Mouse (Mus musculus): ENCODE results near the gene Kctd4. TPM values are rescaled to one million over a fixed set of nuclear protein-coding genes. Genes with fewer than 3 reads are reported as not detected.

Gene Kctd4
- polyA plus RNA-seq, 1 experiment from 2014 or later = 1.2 TPM

GRCm38 (mm10) chr14:75962250-75962649 is 7.4 kb downstream of the Kctd4 start:
- no peak for ATAC-seq (ENCODE audit: low FRiP score)
- 65% methylated on average over 9 of the region's 9 CpGs for whole genome bisulfite sequencing
- Histone ChIP-seq H3K9me3 (replicated peaks) (no peaks in the 10 kb centered on the region), H3K36me3 (no peaks in the 10 kb centered on the region), H3K4me3 (no peak overlapping the region), H3K27ac (no peak overlapping the region), H3K4me1 (peaks cover 5% of the 10 kb centered on the region; the same call in 1 of the 2 replicates), H3K27me3 (no peaks in the 10 kb centered on the region), H3K4me2 (replicated peaks) (no peak overlapping the region), H3K9ac (no peak overlapping the region)

DNA sequence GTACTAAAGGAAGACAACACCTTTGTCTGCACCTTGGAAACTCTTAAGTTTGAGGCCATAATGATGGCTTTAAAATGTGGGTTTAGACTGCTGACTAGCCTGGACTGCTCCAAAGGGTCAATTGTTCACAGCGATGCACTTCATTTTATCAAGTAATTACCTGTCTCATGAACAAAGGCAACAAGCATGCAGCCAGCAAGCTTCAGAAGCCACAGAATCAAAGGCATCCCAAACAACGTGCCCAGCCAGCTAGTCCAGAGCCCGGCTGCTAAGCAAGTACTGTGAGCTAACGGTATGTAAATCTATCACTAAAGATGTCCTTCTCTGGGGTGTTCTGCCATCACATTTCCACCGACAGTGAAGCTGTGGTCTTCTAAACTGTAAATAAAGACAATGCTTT is 8.4 kb downstream of the Kctd4 start:
- Histone ChIP-seq H3K4me2 (replicated peaks) (peak overlapping the region; percentile 13; the same call in 1 of the 2 replicates), H3K9ac (no peak overlapping the region)
- WGBS = 48% methylated on average over 5 of the region's 5 CpGs

DNA sequence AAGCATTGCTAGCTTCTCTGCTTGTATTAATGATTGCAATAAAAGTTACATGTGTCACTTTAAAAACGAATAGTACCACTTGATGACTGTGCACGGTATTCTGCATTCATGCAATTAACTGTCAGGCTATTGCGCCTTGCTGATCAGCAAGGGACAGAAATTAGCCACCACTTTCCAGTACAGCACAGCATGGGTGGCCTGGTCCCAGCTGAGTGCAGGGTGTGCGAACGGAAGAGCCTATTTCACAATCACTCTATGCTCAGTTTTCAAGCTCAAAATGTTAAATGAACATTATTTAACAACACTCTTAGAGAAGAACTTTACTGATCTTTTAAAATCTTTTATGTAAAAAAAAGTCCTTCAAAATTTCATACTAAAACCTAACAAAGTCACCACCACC is 9.2 kb downstream of the Kctd4 start:
- Histone ChIP-seq H3K4me1 (peaks cover 5% of the 10 kb centered on the region; the same call in 1 of the 2 replicates), H3K27me3 (no peaks in the 10 kb centered on the region), H3K36me3 (no peaks in the 10 kb centered on the region), H3K4me2 (replicated peaks) (no peak overlapping the region), H3K4me3 (no peak overlapping the region), H3K27ac (no peak overlapping the region), H3K9me3 (replicated peaks) (no peaks in the 10 kb centered on the region), H3K9ac (no peak overlapping the region)
- no peak for ATAC-seq (ENCODE audit: low FRiP score)
- 67% methylated on average over 5 of the region's 5 CpGs for WGBS

More for the DNA sequence above, 8.4 kb downstream of the Kctd4 start:
- no peaks in the 10 kb centered on the region for H3K27me3 ChIP-seq
- no peaks in the 10 kb centered on the region for H3K9me3 ChIP-seq (replicated peaks)
- 0 out of 2 replicates have a peak overlapping the region, but pooled peaks have one; percentile 23 for H3K27ac ChIP-seq
- H3K36me3 ChIP-seq = no peaks in the 10 kb centered on the region
- H3K4me3 ChIP-seq = no peak overlapping the region
- ATAC-seq (ENCODE audit: low FRiP score) = no peak
- H3K4me1 ChIP-seq = peaks cover 5% of the 10 kb centered on the region; the same call in 1 of the 2 replicates

DNA sequence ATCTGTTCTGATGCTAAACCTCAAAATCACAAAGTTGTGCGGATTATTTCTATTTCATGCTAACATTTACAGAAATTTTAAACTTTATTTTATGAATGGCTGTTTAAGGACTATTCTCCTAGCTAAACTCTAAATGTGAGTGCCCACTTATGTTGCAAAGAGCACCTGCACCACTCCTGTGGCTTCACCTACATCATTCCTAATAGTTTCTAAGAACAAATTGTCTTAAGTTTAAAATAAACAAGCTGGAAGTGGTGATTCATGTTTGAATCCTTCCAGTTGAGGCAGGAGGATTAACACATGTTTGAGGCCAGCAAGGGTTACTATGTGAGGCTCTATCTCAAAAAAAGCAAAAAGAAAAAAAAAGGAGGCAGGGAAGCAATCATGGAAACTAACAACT is 9.6 kb downstream of the Kctd4 start:
- no peak overlapping the region for H3K4me2 ChIP-seq (replicated peaks)
- H3K4me1 ChIP-seq = peaks cover 5% of the 10 kb centered on the region; the same call in 1 of the 2 replicates
- H3K27ac ChIP-seq = no peak overlapping the region
- H3K27me3 ChIP-seq = no peaks in the 10 kb centered on the region
- no peak overlapping the region for H3K4me3 ChIP-seq
- 96% methylated on average over 1 of the region's 1 CpGs for WGBS
- no peaks in the 10 kb centered on the region for H3K9me3 ChIP-seq (replicated peaks)
- no peak for ATAC-seq (ENCODE audit: low FRiP score)
- H3K9ac ChIP-seq = no peak overlapping the region
- no peaks in the 10 kb centered on the region for H3K36me3 ChIP-seq

DNA sequence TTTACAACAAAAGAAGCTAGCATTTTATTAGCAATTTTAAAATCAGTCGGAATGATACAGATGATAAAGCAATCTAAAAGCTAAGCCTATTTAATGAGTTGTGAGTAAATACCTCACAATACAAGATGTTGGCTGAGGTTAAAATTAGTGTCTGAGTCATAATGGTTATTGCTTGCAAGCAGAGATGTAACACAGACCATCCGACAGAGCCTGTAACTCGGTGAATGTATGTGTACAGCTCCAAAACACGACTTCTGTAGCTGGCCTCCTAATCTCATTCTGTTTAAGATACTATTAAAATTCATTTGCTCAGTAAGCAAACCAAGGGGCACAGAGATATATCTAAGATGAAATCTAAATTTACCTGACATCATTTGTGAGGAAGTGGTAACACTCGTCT is 12.5 kb downstream of the Kctd4 start:
- no peak for ATAC-seq (ENCODE audit: low FRiP score)
- H3K9ac ChIP-seq = no peak overlapping the region
- H3K36me3 ChIP-seq = no peaks in the 10 kb centered on the region
- H3K4me3 ChIP-seq = no peak overlapping the region
- WGBS = 88% methylated on average over 5 of the region's 5 CpGs
- no peaks in the 10 kb centered on the region for H3K9me3 ChIP-seq (replicated peaks)
- no peak overlapping the region for H3K4me2 ChIP-seq (replicated peaks)
- no peak overlapping the region for H3K27ac ChIP-seq
- peaks cover 5% of the 10 kb centered on the region; the same call in 1 of the 2 replicates for H3K4me1 ChIP-seq
- H3K27me3 ChIP-seq = no peaks in the 10 kb centered on the region

GRCm38 (mm10) chr14:75976107-75976506 is 21.3 kb downstream of the Kctd4 start:
- Histone ChIP-seq H3K4me2 (replicated peaks) (no peak overlapping the region), H3K9ac (no peak overlapping the region), H3K27ac (no peak overlapping the region), H3K9me3 (replicated peaks) (no peaks in the 10 kb centered on the region), H3K36me3 (no peaks in the 10 kb centered on the region), H3K4me1 (no peaks in the 10 kb centered on the region; the same call in 1 of the 2 replicates), H3K27me3 (no peaks in the 10 kb centered on the region), H3K4me3 (no peak overlapping the region)
- no peak for ATAC-seq (ENCODE audit: low FRiP score)
- WGBS = 72% methylated on average over 3 of the region's 3 CpGs

DNA sequence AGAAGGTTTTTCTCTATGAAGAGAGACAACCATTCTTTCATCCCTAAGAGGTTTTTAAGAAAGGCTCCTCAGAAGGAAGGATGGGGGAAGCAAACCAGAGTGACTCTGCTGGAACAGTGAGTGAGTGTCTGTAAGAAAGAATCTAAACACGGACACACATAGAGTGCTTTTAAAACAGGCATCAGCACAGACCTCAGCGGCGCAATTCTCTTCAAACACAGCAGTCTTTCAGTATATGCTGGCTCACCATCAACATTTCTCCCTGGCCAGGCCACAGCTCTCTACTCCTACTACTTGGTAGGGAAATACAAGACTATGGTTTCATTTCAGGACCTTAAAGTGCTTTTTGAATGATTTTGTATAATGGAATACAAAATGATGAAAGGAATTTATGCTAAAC is 26.4 kb downstream of the Kctd4 start:
- H3K9ac ChIP-seq = no peak overlapping the region
- H3K36me3 ChIP-seq = no peaks in the 10 kb centered on the region
- no peak overlapping the region for H3K27ac ChIP-seq
- no peaks in the 10 kb centered on the region for H3K9me3 ChIP-seq (replicated peaks)
- no peak overlapping the region for H3K4me3 ChIP-seq
- peaks cover 7% of the 10 kb centered on the region; the same call in 1 of the 2 replicates for H3K4me1 ChIP-seq
- no peak overlapping the region for H3K4me2 ChIP-seq (replicated peaks)
- no peak for ATAC-seq (ENCODE audit: low FRiP score)
- WGBS = 95% methylated on average over 3 of the region's 3 CpGs
- no peaks in the 10 kb centered on the region for H3K27me3 ChIP-seq

GRCm38 (mm10) chr14:75983891-75984290 is 29.1 kb downstream of the Kctd4 start:
- Histone ChIP-seq H3K9me3 (replicated peaks) (no peaks in the 10 kb centered on the region), H3K27me3 (no peaks in the 10 kb centered on the region), H3K27ac (no peak overlapping the region), H3K4me2 (replicated peaks) (no peak overlapping the region), H3K4me3 (no peak overlapping the region), H3K4me1 (peaks cover 7% of the 10 kb centered on the region; the same call in 1 of the 2 replicates), H3K36me3 (no peaks in the 10 kb centered on the region), H3K9ac (no peak overlapping the region)
- 83% methylated on average over 2 of the region's 2 CpGs for WGBS
- ATAC-seq (ENCODE audit: low FRiP score) = no peak

GRCm38 (mm10) chr14:75985112-75985511 is 30.3 kb downstream of the Kctd4 start:
- Histone ChIP-seq H3K4me1 (peaks cover 7% of the 10 kb centered on the region; the same call in 1 of the 2 replicates), H3K4me2 (replicated peaks) (no peak overlapping the region), H3K27me3 (no peaks in the 10 kb centered on the region), H3K27ac (no peak overlapping the region), H3K36me3 (no peaks in the 10 kb centered on the region), H3K9ac (no peak overlapping the region), H3K9me3 (replicated peaks) (no peaks in the 10 kb centered on the region), H3K4me3 (no peak overlapping the region)
- no peak for ATAC-seq (ENCODE audit: low FRiP score)
- 71% methylated on average over 4 of the region's 4 CpGs for WGBS

DNA sequence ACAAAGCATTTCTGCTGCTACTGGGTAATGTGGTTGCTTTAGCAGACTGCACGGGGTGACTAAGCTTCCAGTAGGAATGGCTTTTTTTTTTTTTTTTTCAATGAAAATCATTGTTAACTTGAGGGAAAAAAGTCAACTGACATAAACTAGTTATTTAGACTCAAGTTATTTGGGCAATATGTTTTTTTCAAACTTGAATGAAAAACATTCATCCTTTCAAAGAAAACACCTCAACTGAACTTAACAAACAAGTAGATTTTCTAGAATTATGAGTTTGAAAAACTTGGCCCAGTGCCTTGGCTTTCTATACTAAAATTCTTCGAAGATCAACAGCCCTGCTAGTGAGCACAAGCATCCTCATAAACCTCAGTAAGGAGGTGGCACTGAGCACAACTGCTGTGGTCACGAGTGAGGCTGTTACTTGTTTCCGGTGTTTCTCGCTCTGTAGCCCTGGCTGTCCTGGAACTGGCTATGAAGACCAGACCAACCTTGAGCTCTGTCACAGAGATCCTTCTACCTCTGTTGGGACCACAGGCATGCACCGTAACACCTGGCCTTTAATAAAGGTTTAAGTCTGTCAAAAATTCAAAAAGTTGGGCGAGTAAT is 32.2 kb downstream of the Kctd4 start:
- Histone ChIP-seq H3K4me2 (replicated peaks) (no peak overlapping the region), H3K4me1 (peaks cover 7% of the 10 kb centered on the region; the same call in 1 of the 2 replicates), H3K27ac (no peak overlapping the region), H3K27me3 (no peaks in the 10 kb centered on the region), H3K9ac (no peak overlapping the region), H3K36me3 (no peaks in the 10 kb centered on the region), H3K4me3 (no peak overlapping the region), H3K9me3 (replicated peaks) (no peaks in the 10 kb centered on the region)
- 88% methylated on average over 7 of the region's 7 CpGs for whole genome bisulfite sequencing
- ATAC-seq (ENCODE audit: low FRiP score) = no peak

DNA sequence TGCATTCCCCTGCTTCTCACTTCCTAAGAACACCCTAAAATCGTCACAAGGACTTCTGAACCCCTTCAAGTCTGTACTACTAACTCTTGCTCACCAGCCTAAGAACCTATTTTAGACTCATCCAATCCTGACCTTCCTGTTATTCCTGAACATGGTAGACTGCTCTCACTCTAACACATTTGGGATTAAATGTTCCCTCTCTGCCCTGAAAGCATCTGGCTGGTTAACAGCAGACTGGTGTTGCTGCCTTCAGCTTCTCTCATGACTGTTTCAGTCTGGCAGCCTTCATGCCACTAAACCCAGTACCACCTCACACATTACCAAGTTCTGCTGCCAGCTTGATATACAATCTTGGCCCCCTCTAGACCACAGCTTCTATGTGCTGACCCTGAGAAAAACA is 34.4 kb downstream of the Kctd4 start:
- Histone ChIP-seq H3K36me3 (0 out of 2 replicates have a peak, but pooled peaks cover 2% of the 10 kb centered on the region), H3K4me2 (replicated peaks) (no peak overlapping the region), H3K9ac (no peak overlapping the region), H3K4me1 (peaks cover 7% of the 10 kb centered on the region; the same call in 1 of the 2 replicates), H3K27me3 (no peaks in the 10 kb centered on the region), H3K9me3 (replicated peaks) (no peaks in the 10 kb centered on the region), H3K4me3 (no peak overlapping the region), H3K27ac (no peak overlapping the region)
- WGBS = 80% methylated on average over 1 of the region's 1 CpGs
- no peak for ATAC-seq (ENCODE audit: low FRiP score)

GRCm38 (mm10) chr14:75990936-75991335 is 36.1 kb downstream of the Kctd4 start:
- ATAC-seq (ENCODE audit: low FRiP score) = no peak
- Histone ChIP-seq H3K4me2 (replicated peaks) (no peak overlapping the region), H3K36me3 (0 out of 2 replicates have a peak, but pooled peaks cover 2% of the 10 kb centered on the region), H3K4me3 (no peak overlapping the region), H3K27me3 (no peaks in the 10 kb centered on the region), H3K9me3 (replicated peaks) (no peaks in the 10 kb centered on the region), H3K4me1 (no peaks in the 10 kb centered on the region), H3K27ac (no peak overlapping the region), H3K9ac (no peak overlapping the region)
- WGBS = 93% methylated on average over 6 of the region's 6 CpGs

- H3K4me2 ChIP-seq (replicated peaks) = no peak overlapping the region
- H3K4me1 ChIP-seq = no peaks in the 10 kb centered on the region
- H3K9me3 ChIP-seq (replicated peaks) = no peaks in the 10 kb centered on the region
- H3K27ac ChIP-seq = no peak overlapping the region
- H3K27me3 ChIP-seq = no peaks in the 10 kb centered on the region
- ATAC-seq (ENCODE audit: low FRiP score) = no peak
- 0 out of 2 replicates have a peak, but pooled peaks cover 2% of the 10 kb centered on the region for H3K36me3 ChIP-seq
- no peak overlapping the region for H3K9ac ChIP-seq
- no peak overlapping the region for H3K4me3 ChIP-seq
- 98% methylated on average over 4 of the region's 4 CpGs for WGBS
These were observed 37.6 kb downstream of the Kctd4 start for GRCm38 (mm10) chr14:75992371-75992770.
